Mouse (Mus musculus) cerebellum, adult 2 months (tissue): ENCODE data around the gene Trim46.

Source experiments
- CTCF ChIP-seq: fragments of 200-500 bp; IDR thresholded peaks from 2 replicates; pipeline ENCODE4 v1.5.1; 2011; ENCODE audit warnings: low read depth, mild to moderate bottlenecking, control low read depth, low read length, moderate library complexity, borderline replicate concordance; ENCODE audit not compliant: insufficient read depth
- POLR2A ChIP-seq: fragments of 200-500 bp; IDR thresholded peaks from 2 replicates; pipeline ENCODE4 v1.6.1; 2011; ENCODE audit warnings: low read length, control low read depth, borderline replicate concordance; ENCODE audit not compliant: insufficient read depth

- no peak for TF ChIP-seq CTCF
- TF ChIP-seq POLR2A, result no peak
Measured at GRCm38 (mm10) chr3:89206079-89206478, 40.0 kb downstream of the Trim46 start.
